Mouse (Mus musculus): ENCODE results near the gene Slc43a2. TPM values are rescaled to one million over a fixed set of nuclear protein-coding genes. Genes with fewer than 3 reads are reported as not detected.

The Slc43a2 gene
- 5.6 and 6.9 TPM in 2 replicates for polyA plus RNA-seq (2015; fragmentation: Nextera tagmentation; extraction: Ambion mirVana)

- Histone ChIP-seq H3K27me3 (no peaks in the 10 kb centered on the region), H3K4me2 (peak within 1 kb of the TSS; percentile 98), H3K27ac (peak within 1 kb of the TSS; percentile 92), H3K9me3 (no peaks in the 10 kb centered on the region), H3K9ac (peak within 1 kb of the TSS; percentile 65), H3K4me3 (peak within 1 kb of the TSS; percentile 59), H3K4me1 (peaks cover 26% of the 10 kb centered on the region), H3K36me3 (no peaks in the 10 kb centered on the region)
- peak; percentile 91 for ATAC-seq (ENCODE audit: borderline replicate concordance, extremely low read depth, low FRiP score, low TSS enrichment)
- WGBS: under 1% methylated on average over 62 of the region's 62 CpGs
Observed at GRCm38 (mm10) chr11:75531469-75532242, at the start of gene Slc43a2. Gene Slc43a2, plus strand, starts transcription at chr11:75531694.

GRCm38 (mm10) chr11:75486192-75486591 is 45.3 kb upstream of the Slc43a2 start:
- ATAC-seq (ENCODE audit: borderline replicate concordance, extremely low read depth, low FRiP score, low TSS enrichment): peak; percentile 47; the same call in 1 of the 2 replicates
- Histone ChIP-seq H3K27me3 (no peaks in the 10 kb centered on the region), H3K4me2 (peak overlapping the region; percentile 81; the same call in 1 of the 2 replicates), H3K27ac (no peak overlapping the region), H3K9ac (no peak overlapping the region), H3K4me3 (peak overlapping the region; percentile 83), H3K9me3 (no peaks in the 10 kb centered on the region), H3K4me1 (peaks cover 13% of the 10 kb centered on the region), H3K36me3 (peaks cover 19% of the 10 kb centered on the region)
- WGBS: 20% methylated on average over 3 of the region's 3 CpGs

GRCm38 (mm10) chr11:75486601-75487285 is 44.8 kb upstream of the Slc43a2 start, which contains the start of gene Prpf8:
Gene Prpf8, plus strand, starts transcription at chr11:75486816.
- H3K9ac ChIP-seq: peak within 1 kb of the TSS; percentile 91

GRCm38 (mm10) chr11:75487496-75487895 is 44.0 kb upstream of the Slc43a2 start:
- H3K9ac ChIP-seq: peak overlapping the region; percentile 91
- WGBS: 32% methylated on average over 6 of the region's 6 CpGs
- H3K27me3 ChIP-seq: no peaks in the 10 kb centered on the region
- H3K4me3 ChIP-seq: peak overlapping the region; percentile 83
- H3K27ac ChIP-seq: no peak overlapping the region
- no peaks in the 10 kb centered on the region for H3K9me3 ChIP-seq
- peaks cover 32% of the 10 kb centered on the region for H3K36me3 ChIP-seq
- peaks cover 13% of the 10 kb centered on the region for H3K4me1 ChIP-seq
- peak overlapping the region; percentile 81 for H3K4me2 ChIP-seq
- ATAC-seq (ENCODE audit: borderline replicate concordance, extremely low read depth, low FRiP score, low TSS enrichment): no peak

More at GRCm38 (mm10) chr11:75486601-75487285, 44.8 kb upstream of the Slc43a2 start, which contains the start of gene Prpf8:
- Histone ChIP-seq H3K4me3 (peak within 1 kb of the TSS; percentile 83), H3K4me2 (peak within 1 kb of the TSS; percentile 81), H3K27me3 (no peaks in the 10 kb centered on the region), H3K9me3 (no peaks in the 10 kb centered on the region), H3K36me3 (peaks cover 25% of the 10 kb centered on the region), H3K4me1 (peaks cover 13% of the 10 kb centered on the region), H3K27ac (peak within 1 kb of the TSS; percentile 26; the same call in 1 of the 2 replicates)
- ATAC-seq (ENCODE audit: borderline replicate concordance, extremely low read depth, low FRiP score, low TSS enrichment): peak; percentile 100
- WGBS: under 1% methylated on average over 52 of the region's 52 CpGs

- Histone ChIP-seq H3K4me1 (no peaks in the 10 kb centered on the region), H3K4me2 (no peak overlapping the region), H3K27ac (no peak overlapping the region), H3K9ac (no peak overlapping the region), H3K36me3 (peaks cover 99% of the 10 kb centered on the region), H3K4me3 (no peak overlapping the region), H3K9me3 (no peaks in the 10 kb centered on the region), H3K27me3 (no peaks in the 10 kb centered on the region)
- WGBS: 87% methylated on average over 10 of the region's 10 CpGs
- no peak for ATAC-seq (ENCODE audit: borderline replicate concordance, extremely low read depth, low FRiP score, low TSS enrichment)
Observed at GRCm38 (mm10) chr11:75494296-75495049, 37.0 kb upstream of the Slc43a2 start.

- no peak for ATAC-seq (ENCODE audit: borderline replicate concordance, extremely low read depth, low FRiP score, low TSS enrichment)
Observed at GRCm38 (mm10) chr11:75498126-75498525, 33.4 kb upstream of the Slc43a2 start.

GRCm38 (mm10) chr11:75508162-75508561 is 23.3 kb upstream of the Slc43a2 start:
- no peak overlapping the region for H3K4me3 ChIP-seq
- H3K4me1 ChIP-seq: peaks cover 23% of the 10 kb centered on the region
- peaks cover 61% of the 10 kb centered on the region for H3K36me3 ChIP-seq
- H3K9me3 ChIP-seq: no peaks in the 10 kb centered on the region
- no peak overlapping the region for H3K9ac ChIP-seq
- no peaks in the 10 kb centered on the region for H3K27me3 ChIP-seq
- ATAC-seq (ENCODE audit: borderline replicate concordance, extremely low read depth, low FRiP score, low TSS enrichment): no peak
- 92% methylated on average over 4 of the region's 4 CpGs for WGBS
- H3K4me2 ChIP-seq: no peak overlapping the region
- H3K27ac ChIP-seq: no peak overlapping the region

More at GRCm38 (mm10) chr11:75498126-75498525, 33.4 kb upstream of the Slc43a2 start:
- Histone ChIP-seq H3K36me3 (peaks cover 99% of the 10 kb centered on the region), H3K4me1 (no peaks in the 10 kb centered on the region), H3K27me3 (no peaks in the 10 kb centered on the region), H3K9me3 (no peaks in the 10 kb centered on the region), H3K9ac (no peak overlapping the region), H3K27ac (no peak overlapping the region), H3K4me3 (no peak overlapping the region), H3K4me2 (no peak overlapping the region)
- 85% methylated on average over 1 of the region's 1 CpGs for WGBS

GRCm38 (mm10) chr11:75508904-75509303 is 22.6 kb upstream of the Slc43a2 start:
- H3K36me3 ChIP-seq: peaks cover 54% of the 10 kb centered on the region
- no peak overlapping the region for H3K27ac ChIP-seq
- WGBS: 62% methylated on average over 8 of the region's 8 CpGs

GRCm38 (mm10) chr11:75509741-75510626 is 21.5 kb upstream of the Slc43a2 start, which contains the start of gene Rilp:
Gene Rilp, plus strand, starts transcription at chr11:75510094.
- 1% methylated on average over 43 of the region's 43 CpGs for WGBS
- H3K4me1 ChIP-seq: peaks cover 23% of the 10 kb centered on the region
- H3K9ac ChIP-seq: peak within 1 kb of the TSS; percentile 58
- peak within 1 kb of the TSS; percentile 49 for H3K4me3 ChIP-seq
- H3K27ac ChIP-seq: peak within 1 kb of the TSS; percentile 79
- H3K36me3 ChIP-seq: peaks cover 43% of the 10 kb centered on the region
- no peaks in the 10 kb centered on the region for H3K27me3 ChIP-seq
- ATAC-seq (ENCODE audit: borderline replicate concordance, extremely low read depth, low FRiP score, low TSS enrichment): peak; percentile 75
- peak within 1 kb of the TSS; percentile 95 for H3K4me2 ChIP-seq
- H3K9me3 ChIP-seq: no peaks in the 10 kb centered on the region

More at GRCm38 (mm10) chr11:75508904-75509303, 22.6 kb upstream of the Slc43a2 start:
- Histone ChIP-seq H3K9me3 (no peaks in the 10 kb centered on the region), H3K4me2 (no peak overlapping the region), H3K4me3 (no peak overlapping the region), H3K27me3 (no peaks in the 10 kb centered on the region), H3K9ac (no peak overlapping the region), H3K4me1 (peaks cover 23% of the 10 kb centered on the region)
- no peak for ATAC-seq (ENCODE audit: borderline replicate concordance, extremely low read depth, low FRiP score, low TSS enrichment)

- Histone ChIP-seq H3K27ac (peak overlapping the region; percentile 79), H3K9ac (peak overlapping the region; percentile 58), H3K4me3 (peak overlapping the region; percentile 49), H3K4me1 (peaks cover 23% of the 10 kb centered on the region), H3K9me3 (no peaks in the 10 kb centered on the region), H3K36me3 (peaks cover 39% of the 10 kb centered on the region), H3K27me3 (no peaks in the 10 kb centered on the region), H3K4me2 (peak overlapping the region; percentile 95)
- ATAC-seq (ENCODE audit: borderline replicate concordance, extremely low read depth, low FRiP score, low TSS enrichment): peak; percentile 83
- WGBS: 1% methylated on average over 24 of the region's 24 CpGs
Observed at GRCm38 (mm10) chr11:75510627-75510993, 20.9 kb upstream of the Slc43a2 start.
